Mouse (Mus musculus) brain, embryonic 14.5 days (tissue): ENCODE results near the gene App.

Source experiments
- CTCF ChIP-seq: fragments of 200-500 bp; IDR thresholded peaks from 2 replicates; pipeline ENCODE4 v1.5.1; 2012; ENCODE audit warnings: inconsistent platforms, mild to moderate bottlenecking, moderate library complexity, borderline replicate concordance; ENCODE audit not compliant: insufficient read depth, insufficient read length; ENCODE audit errors: extremely low read depth
- POLR2A ChIP-seq: fragments of 200-500 bp; IDR thresholded peaks from 2 replicates; pipeline ENCODE4 v1.6.1; 2012; ENCODE audit warnings: mild to moderate bottlenecking, inconsistent platforms, borderline replicate concordance; ENCODE audit not compliant: poor library complexity, insufficient read depth, insufficient read length, severe bottlenecking; ENCODE audit errors: extremely low read depth

DNA sequence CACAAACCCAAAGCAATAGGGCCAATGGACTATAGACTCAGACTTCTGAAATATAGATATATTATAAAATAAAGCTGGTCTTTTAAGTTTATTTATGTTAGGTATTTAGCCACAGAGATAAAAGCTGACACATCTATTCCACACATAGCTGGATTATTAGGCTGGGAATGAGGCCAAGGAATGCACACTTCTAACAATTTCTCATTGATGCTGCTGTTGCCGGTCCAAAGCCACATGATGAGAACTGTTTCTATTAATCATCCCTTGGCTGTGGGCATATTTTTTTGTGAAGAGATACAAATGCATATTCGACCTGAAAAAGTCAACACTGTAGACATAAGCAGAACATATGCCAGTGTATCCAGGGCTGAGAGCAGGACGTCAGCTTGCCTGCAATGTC, 176.0 kb downstream of the App start:
- TF ChIP-seq POLR2A (no peak), CTCF (no peak)
